Mouse (Mus musculus) left cerebral cortex, postnatal 10 days (tissue): ENCODE results near the gene Vill. TPM values are rescaled to one million over a fixed set of nuclear protein-coding genes. Genes with fewer than 3 reads are reported as not detected.
A peak's percentile ranks its signal among the peaks of the same experiment; 100 is the strongest.

ENCODE experiments used
- DNase-seq, 2 experiments: peaks; one replicate each; pipeline ENCODE4 v3.0.0; 2021 to 2022; ENCODE audit warnings: low spot score in 2 of 2, mixed read lengths in 1 of 2; ENCODE audit errors: extremely low spot score in 1 of 2
- intact Hi-C: fragments of 180-260 bp; cut with DNase I; formaldehyde crosslinking; loops from one replicate; pipeline ENCODE4 v1.15.1; 2025
- microRNA-seq: library from miRNA; unstranded; fragments of <30 nt; microRNA quantifications from one replicate; pipeline ENCODE4 v1.2.0, GENCODE M21; 2022
- total RNA-seq, 2 experiments: library from RNA; stranded (reverse); gene quantifications; 2 replicates each; pipeline ENCODE4 v1.2.3; 2021

Gene Vill
- total RNA-seq, 2 experiments from 2014 or later, result 4.9 TPM

DNA sequence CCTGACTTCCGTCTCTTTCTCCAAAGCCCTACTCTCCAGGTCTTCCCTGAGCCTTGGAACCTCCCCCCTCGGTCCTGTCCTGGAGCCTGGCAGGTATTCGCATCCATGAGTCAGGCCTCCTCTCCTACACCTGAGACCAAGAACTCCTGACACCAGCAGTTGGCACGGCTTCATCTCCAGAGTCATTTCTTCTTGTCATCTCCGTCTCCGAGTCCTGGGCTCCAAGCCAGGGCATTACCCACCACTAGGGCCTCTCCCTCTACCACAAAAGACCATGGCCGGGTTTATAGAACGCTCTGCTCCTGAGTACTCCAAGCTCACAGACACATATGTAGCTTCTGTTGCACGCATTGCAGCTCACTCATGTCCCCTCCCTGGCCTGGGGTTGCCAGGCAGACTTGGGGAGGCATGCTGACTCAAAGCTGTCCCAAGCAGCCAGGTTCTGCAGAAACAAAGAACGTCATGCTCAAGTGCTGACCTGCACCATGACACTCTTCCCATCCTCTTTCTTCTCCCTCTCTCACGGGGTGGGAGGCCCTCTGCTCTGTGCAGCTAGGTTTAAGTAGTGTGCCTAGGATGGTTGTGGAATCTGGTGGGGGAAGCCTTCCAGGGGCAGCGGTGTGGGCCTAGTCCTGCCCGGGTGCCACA lies 42.0 kb downstream of the Vill start:
- DNase-seq, result no peak

DNA sequence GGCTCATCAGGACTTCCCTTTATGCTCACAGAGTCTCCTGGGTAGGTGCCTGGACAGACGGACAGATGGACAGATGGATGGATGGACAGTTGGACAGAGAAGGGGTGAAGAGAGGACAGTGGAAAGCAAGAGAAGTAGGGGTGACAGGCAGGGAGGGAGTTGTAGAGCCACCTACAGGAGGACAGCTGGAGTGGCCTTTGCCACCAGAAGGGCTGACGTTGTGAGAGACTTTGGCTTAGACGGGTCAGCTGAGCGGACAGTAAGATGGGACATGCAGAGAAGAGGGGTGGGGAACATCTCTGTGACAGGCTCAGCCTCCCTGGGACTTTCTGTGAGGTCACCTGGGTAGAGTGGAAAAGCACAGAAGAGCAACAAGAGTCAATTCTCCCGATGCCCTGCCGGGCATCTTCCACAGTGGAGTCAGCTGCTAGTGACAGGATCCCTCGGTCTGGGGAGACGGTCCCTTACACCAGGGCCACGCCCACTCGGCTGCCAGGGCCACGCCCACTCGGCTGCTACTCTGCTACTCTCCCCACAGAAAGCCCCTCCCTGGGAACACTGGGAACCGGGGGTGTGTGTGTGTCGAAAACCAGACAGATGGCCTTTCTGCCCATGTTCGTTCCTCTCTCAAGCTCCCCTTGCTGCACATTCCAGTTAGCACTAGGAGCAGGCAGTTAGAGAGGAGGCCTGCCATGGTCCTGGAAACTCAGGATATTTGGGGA lies 47.8 kb downstream of the Vill start:
- peak in 1 of 2 experiments; percentile 74 for DNase-seq
- intact Hi-C loops, result no loop called here

More for the DNA sequence above, 42.0 kb downstream of the Vill start:
- intact Hi-C loops, result no loop called here

DNA sequence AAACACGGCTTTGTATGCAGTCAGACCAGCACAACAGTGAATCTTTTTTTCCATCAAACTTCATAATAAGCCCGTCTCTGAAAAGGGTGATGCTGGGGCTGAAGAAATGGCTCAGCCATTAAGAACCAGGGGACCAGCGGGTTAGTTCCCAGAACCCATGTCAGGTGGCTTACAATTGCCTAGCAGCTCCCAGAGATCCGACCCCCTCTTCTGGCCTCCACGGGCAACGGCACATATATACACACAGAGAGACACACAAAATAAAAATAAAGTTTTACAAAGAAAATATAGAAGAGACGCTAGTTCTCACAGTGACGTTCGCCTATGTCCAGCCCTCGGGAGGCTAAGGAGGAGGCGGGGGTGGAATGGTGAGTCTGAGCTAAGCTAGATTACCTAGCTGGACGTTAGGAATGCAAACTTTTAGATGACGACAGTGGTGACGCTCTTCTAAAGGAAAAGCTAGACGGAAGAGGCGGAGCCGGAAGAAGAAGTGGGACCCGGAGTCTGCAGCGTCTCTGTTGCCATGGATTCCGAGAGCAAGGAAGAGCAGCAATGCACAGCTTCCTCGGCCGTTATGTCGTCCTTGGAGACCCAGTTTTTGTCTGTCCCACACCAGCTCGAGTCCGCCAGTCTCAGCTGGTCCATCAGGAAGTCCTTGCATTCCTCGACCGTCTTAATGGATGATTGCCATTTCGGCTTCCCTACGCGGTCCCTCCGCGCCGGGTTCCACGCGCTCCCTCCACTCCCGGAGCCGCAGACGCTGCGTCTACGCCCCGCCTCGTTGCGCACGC lies 49.6 kb downstream of the Vill start, which contains the start of gene Dlec1:
Dlec1 (plus strand) TSS at position 487 of the 791 bp plus-strand sequence.
- DNase-seq, result peak; percentile 81 to 82
- intact Hi-C loops, result no loop called here

DNA sequence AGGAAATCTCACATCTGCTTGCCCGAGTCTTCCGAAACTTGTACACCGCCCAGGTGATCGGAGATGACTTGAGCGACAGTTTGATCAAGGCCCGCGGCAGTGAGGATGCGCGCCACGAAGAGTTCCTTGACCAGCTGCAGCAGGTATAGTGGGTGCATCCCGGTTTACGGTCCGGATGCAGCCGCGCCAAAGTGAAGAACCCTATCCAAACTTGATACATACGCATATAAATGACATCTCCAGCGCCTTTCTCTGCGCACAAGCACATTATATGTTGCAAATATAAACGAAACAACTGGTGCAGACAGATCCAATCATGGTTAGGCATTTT lies 50.2 kb downstream of the Vill start:
- no peak for DNase-seq
- intact Hi-C loops, result no loop called here

DNA sequence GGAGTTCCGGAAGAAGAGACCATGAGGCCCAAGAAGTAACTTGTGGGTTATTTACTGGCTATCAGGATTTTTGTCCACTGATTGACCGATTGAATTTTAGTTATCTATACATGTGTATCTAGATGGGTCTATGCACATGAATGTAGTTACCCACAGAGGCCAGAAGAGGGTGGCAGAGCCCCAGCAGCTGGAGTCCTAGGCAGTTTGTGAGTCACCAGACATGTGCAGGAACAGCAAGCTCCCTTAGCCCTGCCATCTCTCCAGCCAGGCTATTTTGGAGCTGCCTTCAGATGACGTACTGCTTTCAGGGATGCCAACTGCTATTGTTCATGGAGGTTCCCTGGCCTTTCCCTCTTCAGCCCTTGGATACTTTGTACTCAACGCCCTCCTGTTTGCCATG lies 55.0 kb downstream of the Vill start:
- intact Hi-C loops, result no loop called here
- no peak for DNase-seq

DNA sequence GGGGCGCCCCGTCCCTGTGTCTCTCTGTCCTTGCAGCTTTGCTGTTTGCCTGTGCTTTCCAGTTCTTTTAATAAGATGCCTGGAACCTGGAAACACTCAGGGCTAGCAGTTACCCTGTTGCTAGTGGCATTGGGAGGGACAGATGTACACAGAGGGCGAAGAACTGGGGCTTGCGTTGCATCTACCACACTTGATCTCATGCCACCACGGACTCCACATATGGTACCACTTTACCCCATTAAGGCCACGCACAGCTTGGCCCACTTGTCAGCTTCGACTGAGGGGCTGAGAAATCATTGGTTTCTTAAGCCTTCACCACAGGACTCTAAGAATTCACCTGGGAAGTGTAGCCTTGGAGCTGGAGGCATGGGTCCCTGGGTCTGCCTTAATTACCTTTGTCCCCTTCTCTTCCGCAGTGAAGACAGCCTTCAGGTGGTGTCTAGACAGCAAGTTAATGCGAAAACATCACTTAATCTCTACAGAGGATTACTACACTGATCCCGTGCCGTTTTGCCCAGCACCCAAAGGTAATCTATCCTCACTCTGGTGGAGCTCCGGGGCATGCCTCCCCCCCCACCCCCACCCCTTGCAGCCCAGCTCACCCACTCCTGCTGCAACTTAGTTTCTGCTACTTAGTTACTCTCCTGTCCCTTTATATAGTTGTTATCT lies 57.2 kb downstream of the Vill start:
- DNase-seq, result no peak
- intact Hi-C loops, result no loop called here

DNA sequence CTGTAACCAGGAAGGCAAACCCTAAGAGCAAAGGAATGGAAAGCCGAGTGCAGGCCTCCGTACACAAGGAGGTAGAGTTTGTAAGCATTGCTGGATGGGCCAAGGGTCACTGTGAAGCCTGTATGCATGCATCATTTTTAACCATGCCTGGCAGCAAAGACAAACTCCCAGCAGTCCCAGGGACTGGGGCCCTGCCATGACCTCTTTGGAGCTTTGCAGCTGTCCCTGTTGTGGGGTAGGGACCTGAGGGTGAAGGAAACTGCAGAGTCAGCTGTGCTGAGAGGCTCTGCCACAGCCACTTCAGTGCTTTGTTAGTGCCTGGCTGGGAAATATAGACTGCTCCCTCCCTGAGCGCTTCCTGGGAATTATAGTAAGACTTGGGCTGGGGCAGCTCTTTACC lies 58.1 kb downstream of the Vill start:
- DNase-seq, result no peak
- intact Hi-C loops, result no loop called here

DNA sequence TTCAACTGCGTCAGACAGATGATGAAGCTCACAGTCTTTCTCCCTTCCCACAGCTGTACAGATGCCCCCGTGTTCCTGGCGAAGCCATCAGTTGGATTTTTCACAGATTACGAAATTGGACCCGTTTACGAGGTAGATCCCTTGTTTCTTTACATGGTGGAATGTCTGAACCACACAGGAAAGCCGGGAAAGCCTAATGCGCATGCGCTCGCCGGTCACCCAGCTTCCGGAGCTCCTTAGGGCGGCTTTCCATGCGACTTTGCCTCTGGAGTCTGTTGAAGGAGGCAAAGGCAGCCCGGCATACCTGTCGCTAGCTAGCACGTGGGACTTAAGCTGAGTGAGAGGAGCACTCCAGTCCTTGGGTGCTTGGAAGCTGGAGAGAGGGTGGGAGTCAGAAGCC lies 62.3 kb downstream of the Vill start:
- intact Hi-C loops, result no loop called here
- no peak for DNase-seq

DNA sequence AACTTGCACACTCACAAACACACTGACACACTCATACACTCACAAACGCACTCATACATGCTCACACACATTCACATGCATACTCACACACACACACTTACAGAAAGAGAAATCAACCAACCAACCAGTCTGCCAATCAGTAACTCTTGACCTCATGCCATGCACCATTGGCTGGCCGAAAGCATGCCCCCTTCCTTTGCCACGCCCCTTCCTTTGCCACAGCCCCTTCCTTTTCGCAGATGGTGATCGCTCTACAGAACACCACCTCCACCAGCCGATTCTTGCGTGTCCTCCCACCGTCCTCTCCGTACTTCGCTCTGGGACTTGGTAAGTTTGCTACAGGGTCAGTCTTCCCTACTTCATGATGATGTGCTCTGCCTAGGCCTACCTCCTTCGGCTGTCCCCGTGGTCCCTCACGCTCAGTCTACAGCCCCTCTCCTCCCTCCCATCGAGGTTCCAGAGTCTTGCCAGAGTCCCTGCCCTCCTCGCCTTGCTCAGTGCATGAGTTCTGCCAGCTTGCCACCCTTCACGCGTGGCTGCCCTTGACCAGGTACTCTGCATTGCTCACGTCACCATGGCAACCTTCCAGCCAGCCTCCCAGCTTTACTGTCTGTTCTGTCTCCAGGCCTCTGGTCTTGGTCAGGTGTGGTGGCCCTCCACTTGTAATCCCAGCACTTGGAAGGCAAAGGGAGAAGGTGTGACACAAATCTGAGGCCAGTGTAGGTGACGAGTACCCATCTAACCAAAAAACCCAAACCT lies 67.0 kb downstream of the Vill start:
- intact Hi-C loops, result no loop called here
- no peak for DNase-seq

DNA sequence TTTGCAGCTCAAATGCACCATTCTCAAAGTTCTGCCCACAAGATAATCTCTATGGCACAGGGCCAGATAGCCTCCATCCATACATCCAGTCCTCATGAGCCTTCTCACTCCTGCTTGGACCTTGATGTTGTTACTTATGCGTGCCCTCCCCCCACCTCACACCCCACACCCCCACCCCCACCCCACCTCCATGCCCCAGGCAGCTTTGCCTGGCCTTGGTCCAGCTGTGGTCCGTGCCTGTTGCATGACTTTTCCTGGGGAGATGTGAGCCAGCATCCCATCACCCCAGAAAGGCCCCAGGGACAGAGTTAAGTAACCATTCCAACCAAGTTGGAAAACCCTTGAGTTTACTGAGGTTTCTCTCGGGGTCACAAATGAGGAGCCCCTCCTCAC lies 67.6 kb downstream of the Vill start:
- intact Hi-C loops, result no loop called here
- no peak for DNase-seq

Small RNA genes lying within 50 kb of the gene (microRNA-seq; reads per million reads assigned to microRNA genes)
- gene Mir26a-1, result 7.8 reads per million, percentile 26 among the genes with 10 or more reads in this experiment

Other genes starting within 250 kb of the Vill start
- gene Ctdspl, start 126.3 kb upstream of the Vill start, total RNA-seq, result 10 to 100 TPM; 18.6 to 25.5 TPM
- 10 to 100 TPM; 10.1 to 11.9 TPM for gene Plcd1, start 40.7 kb downstream of the Vill start, total RNA-seq
- 1 to 10 TPM; 1.1 to 1.2 TPM for gene Dlec1, start 49.7 kb downstream of the Vill start, total RNA-seq
- 1 to 10 TPM; 2.2 to 3.3 TPM for gene Acaa1b, start 104.3 kb downstream of the Vill start, total RNA-seq
- not detected for gene Gm47289, start 106.4 kb downstream of the Vill start, total RNA-seq
- gene Slc22a13, start 156.3 kb downstream of the Vill start, total RNA-seq, result not detected